Mouse (Mus musculus): ENCODE measurements around the gene Plg. TPM values are rescaled to one million over a fixed set of nuclear protein-coding genes. Genes with fewer than 3 reads are reported as not detected.

Gene Plg
- polyA plus RNA-seq, 2 experiments from 2014 or later: not detected

GRCm38 (mm10) chr17:12387781-12388180 is 9.4 kb downstream of the Plg start:
- no peak for ATAC-seq

DNA sequence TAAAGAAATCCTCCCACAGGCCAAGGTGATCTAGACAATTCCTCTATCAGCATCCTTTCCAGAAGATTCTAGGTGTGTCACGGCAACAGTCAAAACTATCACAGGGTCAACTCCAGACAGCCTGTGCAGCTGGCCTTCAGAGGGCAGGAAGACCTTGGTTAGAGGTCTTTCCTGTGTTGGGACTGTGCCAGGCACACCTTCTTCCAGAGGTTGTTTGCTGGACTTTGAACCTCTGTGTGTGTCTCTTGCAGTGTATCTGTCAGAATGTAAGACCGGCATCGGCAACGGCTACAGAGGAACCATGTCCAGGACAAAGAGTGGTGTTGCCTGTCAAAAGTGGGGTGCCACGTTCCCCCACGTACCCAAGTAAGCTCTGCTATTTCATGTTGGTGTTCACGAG is 9.8 kb downstream of the Plg start:
- ATAC-seq: no peak

DNA sequence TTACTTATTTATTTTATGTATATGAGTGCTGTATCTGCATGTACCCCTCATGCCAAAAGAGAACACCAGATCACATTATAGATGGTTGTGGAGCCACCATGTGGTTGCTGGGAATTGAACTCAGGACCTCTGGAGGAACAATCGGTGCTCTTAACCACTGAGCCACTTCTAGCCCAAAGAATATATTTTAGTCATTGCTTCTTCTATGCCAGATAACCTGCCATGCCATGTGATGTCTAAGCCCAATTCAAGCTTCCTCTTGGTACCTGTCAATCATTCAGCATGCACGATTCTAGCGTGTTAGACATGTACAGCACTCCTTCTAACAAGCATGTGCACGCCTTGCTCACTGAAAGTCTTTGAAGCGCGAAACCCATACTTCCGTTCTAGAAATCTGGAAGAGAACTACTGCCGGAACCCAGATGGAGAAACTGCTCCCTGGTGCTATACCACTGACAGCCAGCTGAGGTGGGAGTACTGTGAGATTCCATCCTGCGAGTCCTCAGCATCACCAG is 17.8 kb downstream of the Plg start:
- ATAC-seq: no peak

- ATAC-seq: no peak
Measured at GRCm38 (mm10) chr17:12403420-12403819, 25.0 kb downstream of the Plg start.

GRCm38 (mm10) chr17:12409346-12409944 is 31.0 kb downstream of the Plg start:
- no peak for ATAC-seq

DNA sequence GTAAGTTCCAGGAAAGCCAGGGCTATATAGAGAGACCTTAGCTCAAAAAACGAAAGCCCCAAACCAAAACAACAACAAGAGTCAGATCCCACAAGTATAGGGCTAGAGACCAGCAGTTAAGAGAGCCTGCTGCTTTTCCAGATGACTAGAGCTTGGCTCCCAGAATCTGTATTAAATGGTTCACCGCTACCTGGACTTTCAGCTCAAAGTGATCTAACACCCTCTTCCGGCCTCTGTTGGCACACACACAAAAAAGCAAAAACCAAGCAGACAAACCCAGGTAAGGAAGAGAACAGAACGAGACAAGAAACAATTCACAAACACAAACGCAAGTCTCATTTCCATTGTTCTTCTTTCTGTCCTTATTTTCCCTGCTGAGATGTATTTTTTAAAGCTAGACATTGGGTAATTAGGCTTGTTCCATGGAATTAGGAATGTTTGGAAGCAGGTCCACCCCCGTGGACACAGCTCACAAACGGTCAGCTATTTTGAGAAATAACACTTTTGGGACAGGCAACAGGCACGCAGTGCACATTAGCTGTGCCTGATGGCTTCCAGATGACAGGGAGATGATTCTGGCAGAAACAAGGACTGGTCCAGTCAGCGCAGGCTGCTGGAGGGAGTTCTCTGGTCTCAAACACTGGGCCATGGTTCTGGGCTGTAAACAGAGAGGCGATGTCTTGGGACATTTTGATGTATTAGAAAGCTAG is 33.9 kb downstream of the Plg start:
- ATAC-seq: no peak

DNA sequence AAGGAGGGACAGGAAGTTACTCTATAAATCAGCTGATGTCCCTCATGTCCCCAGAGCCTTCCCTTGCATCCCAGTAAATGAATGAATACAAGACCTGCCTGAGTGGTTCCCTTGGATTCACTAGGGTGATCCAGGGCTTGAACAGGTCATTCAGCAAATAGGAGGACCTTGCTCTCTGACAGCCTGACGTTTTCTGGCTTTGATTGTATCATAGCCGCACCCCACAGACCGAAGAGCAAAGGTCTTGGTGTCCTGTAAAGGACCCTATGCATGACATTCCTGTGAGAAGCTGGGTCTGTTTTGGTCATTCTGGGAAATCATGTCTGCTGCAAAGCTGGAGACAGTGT is 34.5 kb downstream of the Plg start:
- ATAC-seq: no peak

- no peak for ATAC-seq
Measured at GRCm38 (mm10) chr17:12415031-12415735, 36.8 kb downstream of the Plg start.

DNA sequence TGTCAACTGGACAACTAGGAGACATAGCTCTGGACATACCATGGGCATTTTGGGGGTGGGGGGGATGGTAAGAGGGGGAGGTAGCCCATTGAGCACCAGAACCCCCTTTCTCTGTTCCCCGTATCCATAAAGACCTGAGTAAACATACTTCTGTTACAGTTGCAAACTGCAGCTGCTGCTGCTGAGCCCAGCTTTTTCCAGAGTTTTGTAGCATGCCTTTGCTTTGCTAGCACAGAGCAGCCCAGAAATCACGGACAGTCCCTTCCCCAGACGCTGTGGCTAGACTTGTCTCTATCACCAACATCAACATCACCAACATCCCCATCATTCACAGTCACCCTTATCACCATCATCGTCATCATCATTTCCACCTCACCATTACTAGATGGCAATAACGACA is 37.3 kb downstream of the Plg start:
- ATAC-seq: no peak

DNA sequence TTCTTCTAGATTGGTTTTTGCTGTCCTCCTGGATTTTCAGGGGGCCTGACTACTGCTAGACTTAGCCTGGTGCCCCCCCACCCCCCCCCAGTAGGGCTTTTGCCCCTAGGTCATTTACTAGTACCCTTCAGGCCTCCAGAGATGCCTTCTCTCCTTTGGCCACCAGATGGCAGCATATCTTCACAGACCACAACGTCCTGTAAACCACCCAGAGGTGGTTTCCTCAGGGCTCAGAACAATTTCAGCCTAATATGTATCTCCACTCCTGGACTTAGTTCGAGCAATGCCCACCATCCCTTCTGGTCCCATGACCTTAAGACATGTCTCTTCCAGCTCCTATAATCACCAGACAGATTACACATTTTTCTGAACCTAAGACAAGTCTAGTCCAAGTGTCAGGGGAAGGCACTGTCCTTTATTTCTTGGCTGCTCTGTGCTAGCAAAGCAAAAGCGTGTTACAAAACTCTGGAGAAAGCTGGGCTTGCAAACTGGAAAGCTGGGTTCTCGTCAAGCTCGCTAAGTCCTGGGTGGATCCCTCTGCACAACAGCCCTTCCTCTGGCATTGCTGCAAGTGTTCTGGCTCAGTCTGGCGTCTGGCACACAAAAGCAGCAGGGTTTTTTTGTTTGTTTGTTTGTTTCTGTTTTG is 38.0 kb downstream of the Plg start:
- peak; percentile 89 for ATAC-seq

DNA sequence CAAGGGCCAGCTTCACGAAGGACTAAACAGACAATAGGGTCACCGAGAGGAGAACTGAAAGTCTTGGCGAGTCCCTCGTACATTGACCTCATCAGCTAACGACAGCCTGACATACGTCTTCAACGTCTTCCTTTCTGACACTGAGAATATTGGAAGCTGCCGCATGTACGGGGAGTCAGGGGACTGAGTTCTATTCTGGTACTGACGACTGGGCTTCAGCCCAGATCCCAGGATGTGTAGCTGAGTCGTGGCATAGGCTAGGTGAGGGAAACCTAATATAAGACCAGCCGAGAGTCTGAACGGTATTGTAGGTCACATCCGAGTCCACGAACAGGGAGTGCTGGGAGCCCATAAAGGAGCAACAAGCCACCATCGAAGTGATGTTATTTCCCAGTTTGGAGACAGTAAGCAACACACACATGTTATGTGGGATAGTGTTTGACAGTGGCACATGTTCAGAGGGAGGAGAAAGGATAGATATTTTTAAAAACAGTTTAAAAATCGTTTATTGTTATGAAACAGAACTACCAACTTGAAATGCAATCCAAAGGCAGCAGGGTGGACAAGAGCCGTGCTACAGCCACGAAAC is 41.2 kb downstream of the Plg start:
- no peak for ATAC-seq

GRCm38 (mm10) chr17:12420886-12421574 is 42.6 kb downstream of the Plg start:
- no peak for ATAC-seq

DNA sequence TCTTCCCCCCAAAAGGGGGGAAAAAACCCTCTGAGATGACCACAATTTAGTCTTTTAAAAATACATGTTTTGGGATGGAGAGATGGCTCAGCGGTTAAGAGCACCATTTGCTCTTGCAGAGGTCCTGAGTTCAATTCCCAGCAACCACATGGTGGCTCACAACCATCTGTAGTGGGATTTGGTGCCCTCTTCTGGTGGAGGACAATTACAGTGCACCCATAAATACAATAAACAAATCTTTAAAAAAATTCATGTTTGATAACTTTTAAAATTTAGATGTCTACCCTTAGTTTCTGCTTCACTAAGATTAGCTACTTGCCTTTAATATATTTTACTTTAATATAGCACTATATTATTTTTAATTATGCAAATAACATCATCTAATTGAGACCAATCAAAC is 43.7 kb downstream of the Plg start:
- no peak for ATAC-seq

DNA sequence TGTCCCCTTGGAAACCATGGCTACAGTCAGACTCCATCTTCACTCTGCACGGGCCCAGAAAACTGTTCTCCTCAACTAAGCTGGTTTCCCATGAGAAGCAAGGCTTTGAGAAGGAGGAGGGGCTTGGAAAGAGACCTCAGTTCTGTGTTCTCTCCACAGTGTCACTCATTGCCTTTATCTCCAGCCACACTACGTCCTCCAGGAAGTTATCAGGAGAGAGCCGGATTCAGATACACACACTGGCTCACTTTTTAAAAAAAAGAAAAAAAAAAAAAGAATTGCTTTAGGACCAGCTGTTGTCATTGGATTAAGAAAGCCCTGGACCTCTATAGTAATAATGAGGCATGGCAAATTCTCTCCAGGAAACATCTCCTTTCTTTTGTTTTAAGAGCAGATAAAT is 48.7 kb downstream of the Plg start:
- no peak for ATAC-seq

DNA sequence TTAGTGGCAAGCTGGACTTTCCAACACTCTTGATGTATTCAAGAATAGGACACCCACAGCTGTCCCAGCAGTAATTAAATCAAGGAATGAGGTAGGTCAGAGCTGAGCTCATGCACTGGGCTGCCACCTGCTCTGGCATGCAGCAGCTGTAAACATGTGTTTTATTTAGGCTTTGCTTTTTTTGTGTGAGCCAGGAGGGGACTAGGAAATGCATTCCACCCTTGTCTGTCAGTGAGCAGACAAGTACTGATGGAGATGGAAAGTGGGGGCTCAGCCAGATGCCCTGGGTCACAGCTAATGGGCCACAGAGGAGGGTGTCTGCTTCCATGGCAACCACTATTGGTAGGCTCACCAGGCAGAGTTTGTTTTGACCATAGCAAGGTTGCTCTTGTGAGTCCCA is 50.0 kb downstream of the Plg start:
- ATAC-seq: no peak

DNA sequence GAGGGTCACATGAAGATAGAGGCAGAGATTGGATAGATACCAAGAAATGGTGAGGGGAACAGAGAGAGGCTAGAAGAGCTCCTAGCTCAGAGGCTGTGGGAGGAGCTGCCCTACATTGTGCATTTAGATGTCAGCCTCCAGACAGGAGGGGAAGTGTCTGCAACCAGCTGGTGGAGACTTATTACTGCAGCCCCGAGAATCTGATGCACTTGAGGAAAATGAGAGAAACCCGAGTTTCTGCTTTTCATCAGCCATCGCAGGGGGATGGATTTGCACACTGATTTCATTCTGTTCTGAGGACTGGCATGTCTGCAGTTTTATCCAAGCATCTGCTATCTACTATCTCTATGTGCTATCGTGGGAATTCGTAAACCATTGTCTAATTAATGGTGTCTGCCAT is 53.3 kb downstream of the Plg start:
- no peak for ATAC-seq

- no peak for ATAC-seq
Measured at GRCm38 (mm10) chr17:12437771-12438170, 59.4 kb downstream of the Plg start.

- no peak for ATAC-seq
Measured at GRCm38 (mm10) chr17:12444561-12444960, 66.2 kb downstream of the Plg start.

GRCm38 (mm10) chr17:12451234-12451633 is 72.8 kb downstream of the Plg start:
- ATAC-seq: no peak

DNA sequence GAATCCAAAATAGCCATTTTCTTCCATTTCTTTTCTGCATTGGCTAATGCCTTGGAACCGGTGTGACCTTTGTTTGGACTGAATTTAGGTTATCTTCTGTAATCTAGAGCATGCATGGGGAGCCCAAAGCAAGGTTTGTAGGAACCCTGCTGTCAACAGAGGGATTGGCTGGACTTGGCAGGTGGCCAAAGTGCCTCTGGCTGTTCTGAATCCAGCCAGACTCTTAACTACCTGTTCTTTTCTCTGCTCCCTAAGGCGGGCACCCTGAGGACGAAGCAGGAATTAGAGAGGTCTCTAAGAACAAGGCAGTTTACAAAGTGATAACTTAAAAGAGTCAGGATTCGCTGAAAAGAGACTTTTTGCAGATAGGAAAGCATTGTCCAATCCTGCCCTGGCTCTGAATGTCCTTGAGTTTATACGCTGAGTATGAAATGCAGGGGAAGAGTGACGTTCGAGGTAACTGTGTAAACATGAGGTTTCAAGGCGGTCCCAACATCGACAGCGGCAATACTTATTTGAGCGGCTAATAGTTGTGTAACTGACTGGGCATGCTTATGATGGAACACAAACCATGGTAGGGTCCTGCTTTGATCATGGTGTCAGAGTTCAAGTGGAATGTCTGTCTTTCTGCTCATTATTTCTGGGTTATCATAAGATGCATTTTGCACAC is 74.6 kb downstream of the Plg start:
- ATAC-seq: no peak

- ATAC-seq: no peak
Measured at GRCm38 (mm10) chr17:12453691-12454090, 75.3 kb downstream of the Plg start.
